Mouse (Mus musculus) E14TG2a.4 (cell line): ENCODE measurements around the gene Plcb4.

Experiments used
- CTCF ChIP-seq: conservative IDR thresholded peaks from 2 replicates; pipeline ENCODE4 v1.5.1; 2014; ENCODE audit warnings: low read length
- POU5F1 ChIP-seq: IDR thresholded peaks from 2 replicates; pipeline ENCODE4 v1.6.1; 2014; ENCODE audit warnings: low read length, borderline replicate concordance

DNA sequence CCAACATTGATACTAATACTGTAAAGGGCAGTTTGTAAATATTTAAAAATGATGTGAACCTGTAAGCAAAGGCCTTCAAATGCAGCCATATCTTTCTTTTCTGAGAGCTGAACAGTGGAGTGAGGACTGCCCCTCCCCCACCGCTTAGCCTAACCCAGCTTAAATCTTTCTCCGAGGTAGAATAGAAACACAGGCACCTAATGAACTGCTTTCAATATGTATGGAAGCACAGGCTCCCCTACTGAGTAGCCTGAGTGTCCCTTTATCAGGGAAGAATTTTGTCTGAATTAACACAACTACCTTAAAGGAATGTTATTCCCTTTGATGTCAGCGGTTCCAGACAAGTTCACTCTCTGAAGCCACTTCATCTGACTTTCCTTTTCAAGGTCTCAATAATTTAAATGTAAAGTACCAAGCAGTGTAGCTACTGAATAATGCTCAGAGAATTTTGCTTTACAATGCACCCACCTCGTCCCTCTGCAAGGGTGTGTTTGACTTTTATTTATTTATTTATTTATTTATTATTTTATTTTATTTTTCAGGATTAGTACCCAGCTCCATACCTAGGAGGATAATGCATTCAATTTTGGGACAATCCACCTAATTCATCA lies 44.1 kb upstream of the Plcb4 start:
- TF ChIP-seq POU5F1, result peak; percentile 79
- no peak for TF ChIP-seq CTCF
